Mouse (Mus musculus) embryonic facial prominence, embryonic 13.5 days (tissue): ENCODE measurements around the gene Dnm2. TPM values are rescaled to one million over a fixed set of nuclear protein-coding genes. Genes with fewer than 3 reads are reported as not detected.
A peak's percentile ranks its signal among the peaks of the same experiment; 100 is the strongest.
"Not testable (repeated sequence)": the region's sequence is repeated elsewhere in the genome, so short reads cannot be mapped to it uniquely, and the experiment has no call there.

Source experiments
- ATAC-seq: fragments of 200-750 bp; cut with Nextera tagmentation; 2 replicates; pipeline ENCODE4 v1.8.0; 2017; ENCODE audit warnings: low read depth; ENCODE audit not compliant: insufficient number of reproducible peaks, insufficient read depth, low FRiP score, low TSS enrichment
- H3K27ac ChIP-seq: fragments of 300-500 bp; sonication (generic); 2 replicates; pipeline ENCODE4 v1.5.1; 2015; ENCODE audit warnings: moderate library complexity, mild to moderate bottlenecking, inconsistent platforms
- H3K27me3 ChIP-seq: fragments of 300-500 bp; sonication (generic); 2 replicates; pipeline ENCODE4 v1.6.1; 2015; ENCODE audit warnings: mild to moderate bottlenecking, inconsistent platforms
- H3K36me3 ChIP-seq: fragments of 300-500 bp; sonication (generic); 2 replicates; pipeline ENCODE4 v1.6.1; 2015; ENCODE audit warnings: mild to moderate bottlenecking, inconsistent platforms
- H3K4me1 ChIP-seq: fragments of 300-500 bp; sonication (generic); 2 replicates; pipeline ENCODE4 v1.6.1; 2015; ENCODE audit warnings: inconsistent platforms
- H3K4me2 ChIP-seq: fragments of 300-500 bp; sonication (generic); 2 replicates; pipeline ENCODE4 v1.6.1; 2015; ENCODE audit warnings: moderate library complexity, mild to moderate bottlenecking, inconsistent platforms
- H3K4me3 ChIP-seq: fragments of 300-500 bp; sonication (generic); 2 replicates; pipeline ENCODE4 v1.5.1; 2015; ENCODE audit warnings: mild to moderate bottlenecking, inconsistent platforms
- H3K9ac ChIP-seq: fragments of 300-500 bp; sonication (generic); 2 replicates; pipeline ENCODE4 v1.6.1; 2015; ENCODE audit warnings: mild to moderate bottlenecking, inconsistent platforms
- H3K9me3 ChIP-seq: fragments of 300-500 bp; sonication (generic); 2 replicates; pipeline ENCODE4 v1.6.1; 2016; ENCODE audit warnings: inconsistent platforms
- WGBS: fragments of 180-500 bp; shearing (Covaris S2); methylation state at CpG from one replicate; pipeline ENCODE4 v1.1.7; 2015; ENCODE audit warnings: mixed read lengths; 5-methylcytosine and 5-hydroxymethylcytosine counted together
- polyA plus RNA-seq: library from polyadenylated mRNA; unstranded; fragments of >200 nt; fragmentation: Nextera tagmentation; extraction: Ambion mirVana; gene quantifications from 2 replicates; pipeline ENCODE4 v1.2.1, GENCODE M21; 2015

Gene Dnm2
- polyA plus RNA-seq, 1 experiment from 2014 or later = 74.5 TPM

GRCm38 (mm10) chr9:21527917-21528324, 103.2 kb downstream of the Dnm2 start:
- no peak overlapping the region for H3K4me2 ChIP-seq
- no peak overlapping the region for H3K4me3 ChIP-seq
- H3K9ac ChIP-seq = no peak overlapping the region
- H3K27me3 ChIP-seq = no peaks in the 10 kb centered on the region
- no peak for ATAC-seq
- H3K9me3 ChIP-seq = no peaks in the 10 kb centered on the region
- 65% methylated on average over 1 of the region's 1 CpGs for WGBS
- H3K36me3 ChIP-seq = no peaks in the 10 kb centered on the region
- 0 out of 2 replicates have a peak, but pooled peaks cover 6% of the 10 kb centered on the region for H3K4me1 ChIP-seq
- H3K27ac ChIP-seq = no peak overlapping the region

DNA sequence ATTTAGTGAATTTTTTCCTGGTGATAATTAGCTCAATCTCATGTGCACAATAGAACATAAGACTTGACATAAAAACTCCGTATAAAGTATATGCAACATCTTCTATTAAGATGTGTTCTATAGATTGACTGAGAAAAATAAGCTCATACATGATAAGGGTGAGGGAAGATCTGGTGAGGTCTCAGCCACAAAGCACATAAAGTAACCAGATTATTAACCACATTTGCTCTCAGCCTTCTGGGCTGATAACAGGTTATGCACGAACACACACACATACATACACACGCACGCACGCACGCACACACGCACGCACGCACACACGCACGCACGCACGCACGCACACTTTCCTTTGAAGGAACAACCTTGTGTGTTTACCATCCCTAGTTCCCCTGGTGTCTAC, 111.8 kb downstream of the Dnm2 start:
- Histone ChIP-seq H3K9me3 (no peaks in the 10 kb centered on the region), H3K27me3 (no peaks in the 10 kb centered on the region), H3K9ac (no peak overlapping the region), H3K4me3 (no peak overlapping the region), H3K4me1 (no peaks in the 10 kb centered on the region), H3K36me3 (peaks cover 5% of the 10 kb centered on the region; the same call in 1 of the 2 replicates), H3K27ac (no peak overlapping the region), H3K4me2 (no peak overlapping the region)
- WGBS = 91% methylated on average over 14 of the region's 14 CpGs
- ATAC-seq = no peak

DNA sequence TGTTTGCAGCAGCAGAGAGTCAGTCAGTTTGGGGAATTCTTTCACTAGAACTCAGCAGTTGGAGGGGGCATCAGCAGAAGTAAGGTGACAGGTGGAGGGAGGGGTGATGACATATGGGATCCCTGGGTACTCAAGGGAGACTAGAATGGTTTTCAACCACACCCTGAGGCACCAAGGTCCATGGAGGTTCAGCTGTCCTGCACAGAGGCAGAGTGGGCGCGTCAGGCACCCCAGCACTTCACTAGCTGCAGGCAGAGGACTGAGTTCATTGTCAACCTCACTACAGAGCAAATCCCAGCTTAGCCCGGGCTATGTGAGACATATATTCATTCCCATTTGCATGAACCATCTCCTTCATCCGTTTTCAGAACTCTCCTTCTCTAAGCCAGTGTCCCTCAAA, 112.3 kb downstream of the Dnm2 start:
- no peaks in the 10 kb centered on the region for H3K9me3 ChIP-seq
- no peak overlapping the region for H3K27ac ChIP-seq
- no peak overlapping the region for H3K9ac ChIP-seq
- H3K27me3 ChIP-seq = no peaks in the 10 kb centered on the region
- H3K4me3 ChIP-seq = no peak overlapping the region
- 74% methylated on average over 4 of the region's 4 CpGs for WGBS
- no peaks in the 10 kb centered on the region for H3K4me1 ChIP-seq
- no peak overlapping the region for H3K4me2 ChIP-seq
- H3K36me3 ChIP-seq = peaks cover 5% of the 10 kb centered on the region; the same call in 1 of the 2 replicates
- ATAC-seq = no peak

DNA sequence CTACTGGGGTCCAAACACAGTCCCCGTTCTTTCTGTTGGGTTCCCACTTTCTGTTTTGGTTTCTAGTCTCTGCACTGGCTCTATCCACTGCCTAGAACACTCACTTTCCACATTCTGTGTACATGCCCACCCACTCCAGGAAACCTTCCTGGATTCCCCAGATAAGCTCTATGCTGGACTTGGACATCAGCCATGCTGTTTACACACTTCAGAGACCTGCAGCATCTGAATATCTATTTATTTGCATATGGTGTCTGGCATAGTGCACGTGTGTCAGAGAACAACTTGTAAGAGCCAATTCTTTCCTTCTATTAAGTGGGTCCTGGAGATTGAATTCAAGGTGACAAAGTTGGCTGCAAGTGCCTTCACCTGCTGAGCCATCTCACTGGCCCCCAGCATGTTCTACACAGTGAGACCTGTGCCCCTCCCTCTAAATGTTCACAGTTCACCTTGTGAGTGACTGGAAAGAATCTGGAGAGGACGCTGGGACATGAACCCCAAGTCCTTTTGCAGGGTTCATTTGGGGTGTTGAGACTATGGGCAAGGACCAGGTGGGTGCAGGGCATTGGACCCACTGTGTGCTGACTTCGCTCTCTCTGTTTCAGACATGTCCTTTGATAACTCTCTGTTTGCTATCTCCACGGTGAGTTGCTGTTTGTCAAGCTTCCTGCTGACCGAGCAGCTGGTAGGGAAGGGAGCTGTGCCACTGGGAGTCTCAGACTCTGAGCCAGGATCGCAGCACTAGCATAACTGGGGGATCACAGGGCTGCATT, 115.5 kb downstream of the Dnm2 start:
- no peaks in the 10 kb centered on the region for H3K9me3 ChIP-seq
- no peak overlapping the region for H3K4me2 ChIP-seq
- ATAC-seq = no peak
- WGBS = 82% methylated on average over 7 of the region's 7 CpGs
- H3K27me3 ChIP-seq = no peaks in the 10 kb centered on the region
- H3K4me3 ChIP-seq = no peak overlapping the region
- H3K36me3 ChIP-seq = 0 out of 2 replicates have a peak, but pooled peaks cover 5% of the 10 kb centered on the region
- no peak overlapping the region for H3K9ac ChIP-seq
- H3K27ac ChIP-seq = no peak overlapping the region
- peaks cover 6% of the 10 kb centered on the region for H3K4me1 ChIP-seq

DNA sequence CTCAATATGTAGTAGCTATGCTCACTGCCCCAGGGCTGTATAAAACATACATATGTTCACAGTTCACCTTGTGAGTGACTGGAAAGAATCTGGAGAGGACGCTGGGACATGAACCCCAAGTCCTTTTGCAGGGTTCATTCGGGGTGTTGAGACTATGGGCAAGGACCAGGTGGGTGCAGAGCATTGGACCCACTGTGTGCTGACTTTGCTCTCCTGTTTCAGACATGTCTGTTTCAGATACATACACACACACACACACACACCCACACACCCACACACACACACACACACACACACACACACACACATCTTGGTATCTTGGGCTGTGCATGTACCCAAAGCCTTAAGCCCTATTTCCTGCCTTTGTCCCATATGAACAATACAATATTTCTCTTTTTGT, 117.3 kb downstream of the Dnm2 start:
- H3K4me1 ChIP-seq, H3K4me2 ChIP-seq, H3K9ac ChIP-seq, H3K36me3 ChIP-seq, H3K27ac ChIP-seq, H3K27me3 ChIP-seq, ATAC-seq, H3K4me3 ChIP-seq, H3K9me3 ChIP-seq: not testable (repeated sequence)
- 88% methylated on average over 2 of the region's 2 CpGs for WGBS

- H3K9me3 ChIP-seq = no peaks in the 10 kb centered on the region
Measured at GRCm38 (mm10) chr9:21545351-21545915, 120.7 kb downstream of the Dnm2 start.

DNA sequence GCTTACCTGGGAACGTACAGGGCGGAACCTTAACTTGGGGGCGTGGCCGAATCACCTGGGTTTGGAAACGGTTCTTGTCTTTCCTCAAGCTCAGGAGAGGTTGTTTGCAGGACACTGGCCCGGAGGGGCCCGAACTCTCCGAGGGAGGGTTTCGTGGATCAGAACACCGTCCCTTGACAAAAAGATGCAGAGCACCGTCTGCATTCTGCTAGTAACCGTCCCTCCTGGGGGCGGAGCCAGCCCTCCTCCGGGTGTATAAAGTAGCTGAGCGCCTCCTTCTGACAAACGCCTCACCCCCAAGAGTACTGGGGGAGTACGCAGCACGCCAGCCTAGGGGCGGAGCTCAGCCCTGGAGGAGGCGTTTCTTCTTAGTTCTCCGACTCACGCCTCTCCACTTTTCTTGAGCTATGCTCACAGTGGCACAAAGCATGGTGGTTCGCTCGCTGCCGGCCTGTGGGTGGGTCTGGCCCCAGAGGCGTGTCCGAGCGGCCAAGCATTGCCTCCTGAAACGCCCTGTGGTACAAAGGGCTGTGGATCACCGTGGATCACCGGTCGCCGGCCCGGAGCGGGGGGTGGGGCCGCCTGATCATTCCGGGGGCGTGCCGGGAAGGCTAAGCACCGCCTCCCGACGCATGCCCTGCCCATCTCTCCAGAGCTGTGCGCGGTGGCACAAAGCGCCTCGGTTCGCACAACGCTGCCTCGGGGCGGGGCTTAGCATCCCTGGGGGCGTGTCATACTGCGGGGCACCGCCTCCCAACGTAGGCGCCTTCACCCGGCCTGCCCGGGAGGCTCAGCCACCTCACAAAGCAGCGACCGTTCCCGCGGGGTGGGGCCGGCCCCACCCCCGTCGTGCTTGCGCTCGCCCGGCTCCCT, 121.4 kb downstream of the Dnm2 start:
- Histone ChIP-seq H3K4me1 (peaks cover 30% of the 10 kb centered on the region), H3K27me3 (no peaks in the 10 kb centered on the region), H3K36me3 (peaks cover 14% of the 10 kb centered on the region), H3K27ac (peak overlapping the region; percentile 99), H3K9ac (peak overlapping the region; percentile 71), H3K4me2 (peak overlapping the region; percentile 61), H3K4me3 (peak overlapping the region; percentile 81), H3K9me3 (no peaks in the 10 kb centered on the region)
- under 1% methylated on average over 67 of the region's 67 CpGs for WGBS
- peak; percentile 93 for ATAC-seq

More at GRCm38 (mm10) chr9:21545351-21545915, 120.7 kb downstream of the Dnm2 start:
- Histone ChIP-seq H3K9ac (peak overlapping the region; percentile 71), H3K36me3 (peaks cover 8% of the 10 kb centered on the region), H3K4me3 (peak overlapping the region; percentile 81), H3K4me1 (peaks cover 30% of the 10 kb centered on the region), H3K27me3 (no peaks in the 10 kb centered on the region), H3K27ac (peak overlapping the region; percentile 99), H3K4me2 (peak overlapping the region; percentile 61)
- ATAC-seq = peak; percentile 84
- WGBS = 5% methylated on average over 9 of the region's 9 CpGs

DNA sequence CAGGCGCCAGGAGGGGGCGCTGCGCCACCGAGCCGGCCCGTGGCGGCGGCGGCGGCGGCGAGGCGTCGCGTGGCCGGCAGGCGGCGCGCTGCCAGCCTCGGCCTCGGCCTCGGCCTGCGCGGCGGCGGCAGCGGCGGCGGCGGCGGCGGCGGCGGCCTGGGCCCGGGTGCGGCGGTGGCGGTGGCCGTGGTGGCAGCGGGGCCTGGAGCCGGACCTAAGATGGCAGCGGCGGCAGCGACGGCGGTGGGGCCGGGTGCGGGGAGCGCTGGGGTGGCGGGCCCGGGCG, 122.0 kb downstream of the Dnm2 start, which contains the start of gene Carm1:
Carm1 (plus strand) TSS at position 106 of the 286 bp plus-strand sequence.
- ATAC-seq = no peak
- peaks cover 30% of the 10 kb centered on the region for H3K4me1 ChIP-seq
- H3K4me2 ChIP-seq = peak within 1 kb of the TSS; percentile 80
- no peaks in the 10 kb centered on the region for H3K9me3 ChIP-seq
- peak within 1 kb of the TSS; percentile 99 for H3K27ac ChIP-seq
- H3K36me3 ChIP-seq = peaks cover 17% of the 10 kb centered on the region
- 0% methylated on average over 35 of the region's 52 CpGs for WGBS
- H3K4me3 ChIP-seq = peak within 1 kb of the TSS; percentile 81
- peak within 1 kb of the TSS; percentile 98 for H3K9ac ChIP-seq
- H3K27me3 ChIP-seq = no peaks in the 10 kb centered on the region

GRCm38 (mm10) chr9:21547075-21547941, 122.6 kb downstream of the Dnm2 start:
- WGBS = under 1% methylated on average over 58 of the region's 66 CpGs
- peak overlapping the region; percentile 80 for H3K4me2 ChIP-seq
- H3K9me3 ChIP-seq = no peaks in the 10 kb centered on the region
- H3K27me3 ChIP-seq = no peaks in the 10 kb centered on the region
- peaks cover 30% of the 10 kb centered on the region for H3K4me1 ChIP-seq
- H3K4me3 ChIP-seq = peak overlapping the region; percentile 81
- H3K9ac ChIP-seq = peak overlapping the region; percentile 98
- peaks cover 17% of the 10 kb centered on the region for H3K36me3 ChIP-seq
- peak overlapping the region; percentile 99 for H3K27ac ChIP-seq
- peak; percentile 0; the same call in 1 of the 2 replicates for ATAC-seq

- Histone ChIP-seq H3K4me1 (peaks cover 21% of the 10 kb centered on the region), H3K9ac (no peak overlapping the region), H3K4me3 (no peak overlapping the region), H3K9me3 (no peaks in the 10 kb centered on the region), H3K36me3 (peaks cover 28% of the 10 kb centered on the region), H3K27me3 (no peaks in the 10 kb centered on the region), H3K27ac (no peak overlapping the region), H3K4me2 (no peak overlapping the region)
- ATAC-seq = no peak
- 84% methylated on average over 2 of the region's 2 CpGs for WGBS
Measured at GRCm38 (mm10) chr9:21551049-21551448, 126.3 kb downstream of the Dnm2 start.
